Mouse (Mus musculus) MEL (cell line): Measurements from ENCODE around the gene Chid1. TPM values are rescaled to one million over a fixed set of nuclear protein-coding genes. Genes with fewer than 3 reads are reported as not detected.

ENCODE experiments used
- DNase-seq: peaks from one replicate; pipeline ENCODE4 v3.0.0; 2011; ENCODE audit warnings: low read depth, low spot score
- H3K27ac ChIP-seq: 2 replicates; pipeline ENCODE4 v1.5.1; 2012; ENCODE audit warnings: low read depth, mild to moderate bottlenecking, control low read depth, low read length, moderate library complexity; ENCODE audit not compliant: control insufficient read depth
- H3K27me3 ChIP-seq, 2 experiments: fragments of 150-350 bp in 1 of 2; sonication (generic) in 1 of 2; 2 replicates each; pipeline ENCODE4 v1.6.1; 2012; ENCODE audit warnings: low read length in 2 of 2, mild to moderate bottlenecking in 2 of 2, improper control_type of control experiment in 1 of 2, moderate library complexity in 1 of 2; ENCODE audit not compliant: insufficient read depth in 2 of 2, control insufficient read depth in 1 of 2
- H3K36me3 ChIP-seq, 2 experiments: 2 replicates each; pipeline ENCODE4 v1.6.1; 2012 to 2014; ENCODE audit warnings: low read length in 2 of 2, improper control_type of control experiment in 1 of 2, inconsistent platforms in 1 of 2, mild to moderate bottlenecking in 1 of 2; ENCODE audit not compliant: insufficient read depth in 2 of 2, control insufficient read depth in 1 of 2
- H3K4me1 ChIP-seq, 2 experiments: fragments of 150-350 bp in 1 of 2; sonication (generic) in 1 of 2; 2 replicates each; pipeline ENCODE4 v1.6.1; 2012; ENCODE audit warnings: low read length in 2 of 2, improper control_type of control experiment in 1 of 2, mild to moderate bottlenecking in 1 of 2; ENCODE audit not compliant: insufficient read depth in 2 of 2, control insufficient read depth in 1 of 2
- H3K4me3 ChIP-seq, 2 experiments: fragments of 150-350 bp in 1 of 2; sonication (generic) in 1 of 2; 2 replicates each; pipeline ENCODE4 v1.5.1; 2012; ENCODE audit warnings: low read depth in 2 of 2, low read length in 2 of 2, mild to moderate bottlenecking in 2 of 2, moderate library complexity in 2 of 2, control low read depth in 1 of 2, improper control_type of control experiment in 1 of 2; ENCODE audit not compliant: control insufficient read depth in 1 of 2, insufficient read depth in 1 of 2
- H3K79me2 ChIP-seq: 2 replicates; pipeline ENCODE4 v1.6.1; 2012; ENCODE audit warnings: mild to moderate bottlenecking, low read length, moderate library complexity; ENCODE audit not compliant: control insufficient read depth, poor library complexity, insufficient read depth
- H3K9ac ChIP-seq: 2 replicates; pipeline ENCODE4 v1.6.1; 2012; ENCODE audit warnings: low read depth, mild to moderate bottlenecking, control low read depth, low read length, moderate library complexity; ENCODE audit not compliant: control insufficient read depth, poor library complexity, severe bottlenecking
- H3K9me3 ChIP-seq: fragments of 150-350 bp; sonication (generic); replicated peaks from 2 replicates; pipeline ENCODE4 v1.6.1; 2012; ENCODE audit warnings: mild to moderate bottlenecking, low read length, improper control_type of control experiment, moderate library complexity; ENCODE audit not compliant: insufficient read depth
- CHD2 ChIP-seq: IDR thresholded peaks from 2 replicates; pipeline ENCODE4 v1.6.1; 2011; ENCODE audit warnings: low read length, improper control_type of control experiment
- CTCF ChIP-seq, 3 experiments: IDR thresholded peaks in 2 of 3; conservative IDR thresholded peaks in 1 of 3; 2 replicates each; pipeline ENCODE4 v1.5.1; 2011 to 2012; ENCODE audit warnings: low read length in 3 of 3, low read depth in 2 of 3, mild to moderate bottlenecking in 2 of 3, improper control_type of control experiment in 1 of 3, inconsistent platforms in 1 of 3, mixed read lengths in 1 of 3, moderate library complexity in 1 of 3; ENCODE audit not compliant: control insufficient read depth in 1 of 3, insufficient read depth in 1 of 3, poor library complexity in 1 of 3, severe bottlenecking in 1 of 3
- E2F4 ChIP-seq: IDR thresholded peaks from 2 replicates; pipeline ENCODE4 v1.6.1; 2011; ENCODE audit warnings: low read depth, low read length, improper control_type of control experiment, borderline replicate concordance
- ELF1 ChIP-seq: IDR thresholded peaks from 2 replicates; pipeline ENCODE4 v1.6.1; 2014; ENCODE audit warnings: low read depth, mild to moderate bottlenecking, inconsistent platforms, low read length, improper control_type of control experiment, moderate library complexity
- EP300 ChIP-seq, 2 experiments: IDR thresholded peaks; 2 replicates each; pipeline ENCODE4 v1.6.1; 2011; ENCODE audit warnings: improper control_type of control experiment in 2 of 2, low read length in 2 of 2, low read depth in 1 of 2, mild to moderate bottlenecking in 1 of 2
- ETS1 ChIP-seq: IDR thresholded peaks from 2 replicates; pipeline ENCODE4 v1.6.1; 2012; ENCODE audit warnings: low read depth, mild to moderate bottlenecking, inconsistent platforms, low read length, improper control_type of control experiment, moderate library complexity
- GABPA ChIP-seq: IDR thresholded peaks from 2 replicates; pipeline ENCODE4 v1.6.1; 2012; ENCODE audit warnings: low read depth, mild to moderate bottlenecking, inconsistent platforms, low read length, improper control_type of control experiment, moderate library complexity
- HCFC1 ChIP-seq: IDR thresholded peaks from 2 replicates; pipeline ENCODE4 v1.6.1; 2012; ENCODE audit warnings: low read depth, mild to moderate bottlenecking, inconsistent platforms, low read length, improper control_type of control experiment, moderate library complexity
- JUND ChIP-seq: IDR thresholded peaks from 2 replicates; pipeline ENCODE4 v1.6.1; 2011; ENCODE audit warnings: low read depth, mild to moderate bottlenecking, improper control_type of control experiment, low read length
- MAFK ChIP-seq: IDR thresholded peaks from 2 replicates; pipeline ENCODE4 v1.6.1; 2011; ENCODE audit warnings: low read depth, mild to moderate bottlenecking, low read length, improper control_type of control experiment, borderline replicate concordance
- MAZ ChIP-seq: IDR thresholded peaks from 2 replicates; pipeline ENCODE4 v1.6.1; 2012; ENCODE audit warnings: low read depth, mild to moderate bottlenecking, inconsistent platforms, low read length, improper control_type of control experiment
- MEF2A ChIP-seq: IDR thresholded peaks from 2 replicates; pipeline ENCODE4 v1.6.1; 2014; ENCODE audit warnings: low read depth, mild to moderate bottlenecking, inconsistent platforms, low read length, improper control_type of control experiment; ENCODE audit not compliant: poor library complexity, insufficient replicate concordance, severe bottlenecking; ENCODE audit errors: extremely low read depth
- MXI1 ChIP-seq: IDR thresholded peaks from 2 replicates; pipeline ENCODE4 v1.6.1; 2011; ENCODE audit warnings: mild to moderate bottlenecking, low read depth, low read length, improper control_type of control experiment
- NRF1 ChIP-seq: IDR thresholded peaks from 2 replicates; pipeline ENCODE4 v1.6.1; 2014; ENCODE audit warnings: low read depth, mild to moderate bottlenecking, inconsistent platforms, low read length, improper control_type of control experiment, moderate library complexity; ENCODE audit not compliant: poor library complexity, insufficient read depth, severe bottlenecking
- POLR2A ChIP-seq, 2 experiments: IDR thresholded peaks; 2 replicates each; pipeline ENCODE4 v1.6.1; 2011 to 2012; ENCODE audit warnings: low read length in 2 of 2, mild to moderate bottlenecking in 2 of 2, control low read depth in 1 of 2, improper control_type of control experiment in 1 of 2, low read depth in 1 of 2, moderate library complexity in 1 of 2; ENCODE audit not compliant: control insufficient read depth in 1 of 2, insufficient read depth in 1 of 2, poor library complexity in 1 of 2
- POLR2AphosphoS2 ChIP-seq: IDR thresholded peaks from 2 replicates; pipeline ENCODE4 v1.6.1; 2011; ENCODE audit warnings: low read length, improper control_type of control experiment
- POLR2AphosphoS5 ChIP-seq: IDR thresholded peaks from 2 replicates; pipeline ENCODE4 v1.6.1; 2012; ENCODE audit warnings: low read depth, borderline replicate concordance, mild to moderate bottlenecking, inconsistent platforms, low read length, moderate library complexity, mixed read lengths
- RCOR1 ChIP-seq: IDR thresholded peaks from 2 replicates; pipeline ENCODE4 v1.6.1; 2012; ENCODE audit warnings: low read depth, mild to moderate bottlenecking, inconsistent platforms, low read length, improper control_type of control experiment
- SIN3A ChIP-seq: IDR thresholded peaks from 2 replicates; pipeline ENCODE4 v1.6.1; 2012; ENCODE audit warnings: low read length, improper control_type of control experiment, inconsistent platforms
- SMC3 ChIP-seq: IDR thresholded peaks from 2 replicates; pipeline ENCODE4 v1.6.1; 2011; ENCODE audit warnings: low read depth, low read length, improper control_type of control experiment
- TAL1 ChIP-seq: IDR thresholded peaks from 2 replicates; pipeline ENCODE4 v1.6.1; 2012; ENCODE audit warnings: mild to moderate bottlenecking, inconsistent platforms, low read length, moderate library complexity, mixed read lengths
- TBP ChIP-seq: IDR thresholded peaks from 2 replicates; pipeline ENCODE4 v1.8.0; 2011; ENCODE audit warnings: low read depth, low read length, improper control_type of control experiment
- UBTF ChIP-seq: IDR thresholded peaks from 2 replicates; pipeline ENCODE4 v1.6.1; 2012; ENCODE audit warnings: low read depth, mild to moderate bottlenecking, inconsistent platforms, low read length, improper control_type of control experiment, moderate library complexity, borderline replicate concordance; ENCODE audit not compliant: insufficient read depth
- ZC3H11A ChIP-seq: IDR thresholded peaks from 2 replicates; pipeline ENCODE4 v1.6.1; 2012; ENCODE audit warnings: low read depth, mild to moderate bottlenecking, inconsistent platforms, low read length, improper control_type of control experiment
- ZMIZ1 ChIP-seq: IDR thresholded peaks from 2 replicates; pipeline ENCODE4 v1.6.1; 2012; ENCODE audit warnings: low read depth, mild to moderate bottlenecking, inconsistent platforms, low read length, improper control_type of control experiment, moderate library complexity
- ZNF384 ChIP-seq: IDR thresholded peaks from 2 replicates; pipeline ENCODE4 v1.6.1; 2012; ENCODE audit warnings: low read depth, mild to moderate bottlenecking, inconsistent platforms, low read length, improper control_type of control experiment
- polyA plus RNA-seq, 2 experiments: library from polyadenylated mRNA; stranded (reverse) in 1 of 2; unstranded in 1 of 2; fragments of >175 nt in 1 of 2; fragments of >200 nt in 1 of 2; gene quantifications; 2 replicates each; pipeline versions ENCODE4 v1.2.1 to v1.2.4; 2012; ENCODE audit warnings: low replicate concordance in 2 of 2, low read depth in 1 of 2; ENCODE audit not compliant: insufficient read length in 2 of 2, insufficient read depth in 1 of 2, missing spikeins in 1 of 2
- total RNA-seq: library from RNA; depleted of rRNA; stranded (reverse); fragments of 300-350 nt; gene quantifications from 2 replicates; pipeline ENCODE4 v1.2.3, GENCODE M21; 2012

The Chid1 gene
- total and polyA plus RNA-seq, 3 experiments, result 36.1 to 46.7 TPM; not detected in 1

DNA sequence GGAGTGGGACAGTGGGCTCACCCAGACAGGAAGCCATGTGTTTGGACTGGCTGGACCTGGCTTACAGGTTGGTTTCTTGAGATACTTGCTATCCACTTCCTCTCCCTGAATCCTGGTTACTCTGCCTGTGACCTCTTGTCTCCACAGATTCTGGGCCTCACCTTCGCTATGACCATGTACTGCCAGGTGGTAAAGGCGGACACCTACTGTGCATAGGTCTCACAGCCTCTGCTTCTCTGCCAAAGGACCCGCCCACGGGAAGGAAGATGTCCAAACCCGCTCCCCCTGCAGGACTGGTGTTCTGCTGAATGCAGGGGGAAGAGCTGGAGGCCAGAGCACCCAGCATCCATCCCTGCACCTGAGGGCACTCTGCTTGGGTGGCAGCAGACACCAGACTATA, 46.9 kb downstream of the Chid1 start:
- Histone ChIP-seq H3K27ac (no peak overlapping the region), H3K36me3 (no peaks in the 10 kb centered on the region; a peak in 1 of 4 replicates), H3K9me3 (no peaks in the 10 kb centered on the region), H3K4me3 (no peak overlapping the region)
- no peak for DNase-seq
- no peak for TF ChIP-seq ZMIZ1
- TF ChIP-seq MAZ, result no peak
- TF ChIP-seq ZC3H11A, result no peak
- TF ChIP-seq POLR2AphosphoS2, result no peak
- no peak for TF ChIP-seq ELF1
- TF ChIP-seq SIN3A, result no peak
- TF ChIP-seq POLR2AphosphoS5, result no peak
- TF ChIP-seq ZNF384, result no peak
- TF ChIP-seq E2F4, result no peak
- TF ChIP-seq TBP, result no peak
- TF ChIP-seq JUND, result no peak
- no peak for TF ChIP-seq MXI1
- TF ChIP-seq HCFC1, result no peak
- no peak for TF ChIP-seq MAFK
- TF ChIP-seq EP300 (IDR thresholded peaks at IDR 0.05; ENCODE audit: low read depth in 1 of 2, low read length in 2 of 2), result no peak
- TF ChIP-seq CHD2, result no peak
- no peak for TF ChIP-seq TAL1
- no peak for TF ChIP-seq GABPA
- TF ChIP-seq POLR2A (IDR thresholded peaks at IDR 0.05; ENCODE audit: control insufficient read depth in 1 of 2, insufficient read depth in 1 of 2, low read depth in 1 of 2, low read length in 2 of 2, poor library complexity in 1 of 2), result no peak
- TF ChIP-seq UBTF, result no peak
- TF ChIP-seq, all 39 proteins: peak for 0
- Histone ChIP-seq H3K27me3 (no peaks in the 10 kb centered on the region), H3K4me1 (no peaks in the 10 kb centered on the region), H3K79me2 (no peaks in the 10 kb centered on the region), H3K9ac (no peak overlapping the region)

DNA sequence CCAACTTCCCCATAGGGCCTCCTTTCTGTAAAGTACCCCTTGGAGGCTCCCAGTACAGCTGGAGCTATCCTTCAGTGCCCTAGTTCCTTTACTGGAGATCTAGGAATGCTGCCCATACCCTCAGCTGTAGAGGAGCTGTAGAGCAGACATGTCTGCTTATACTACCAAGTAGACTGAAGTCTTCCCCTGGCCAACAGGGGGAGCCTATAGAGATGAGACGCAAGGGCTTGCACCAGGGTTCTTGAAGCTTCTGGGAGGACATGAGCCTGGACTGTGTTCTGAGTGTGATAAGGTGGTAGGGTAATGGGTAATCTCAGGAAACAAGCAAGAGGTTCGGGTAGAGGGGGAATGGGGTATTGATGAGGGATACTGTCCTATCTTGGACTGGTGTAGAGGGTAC, 48.5 kb downstream of the Chid1 start:
- Histone ChIP-seq H3K27me3 (no peaks in the 10 kb centered on the region), H3K4me1 (no peaks in the 10 kb centered on the region), H3K36me3 (no peaks in the 10 kb centered on the region; a peak in 1 of 4 replicates), H3K27ac (no peak overlapping the region), H3K9ac (no peak overlapping the region), H3K9me3 (no peaks in the 10 kb centered on the region), H3K79me2 (no peaks in the 10 kb centered on the region), H3K4me3 (no peak overlapping the region)
- peak; percentile 64 for DNase-seq
- TF ChIP-seq ETS1, result no peak
- no peak for TF ChIP-seq UBTF
- no peak for TF ChIP-seq CHD2
- TF ChIP-seq RCOR1, result no peak
- TF ChIP-seq TBP, result no peak
- TF ChIP-seq HCFC1, result no peak
- no peak for TF ChIP-seq ZC3H11A
- no peak for TF ChIP-seq SIN3A
- TF ChIP-seq SMC3, result peak; percentile 56
- no peak for TF ChIP-seq MEF2A
- 0 out of 4 replicates have a peak, but pooled peaks of 1 of the 2 experiments have one; percentile 3 for TF ChIP-seq POLR2A (IDR thresholded peaks at IDR 0.05; ENCODE audit: control insufficient read depth in 1 of 2, insufficient read depth in 1 of 2, low read depth in 1 of 2, low read length in 2 of 2, poor library complexity in 1 of 2)
- no peak for TF ChIP-seq NRF1
- TF ChIP-seq GABPA, result no peak
- no peak for TF ChIP-seq ZMIZ1
- TF ChIP-seq E2F4, result no peak
- no peak for TF ChIP-seq POLR2AphosphoS2
- TF ChIP-seq CTCF (IDR thresholded peaks at IDR 0.05 in 2 of 3, conservative IDR thresholded peaks at IDR 0.05 in 1 of 3; ENCODE audit: control insufficient read depth in 1 of 3, insufficient read depth in 1 of 3, low read depth in 2 of 3, low read length in 3 of 3, poor library complexity in 1 of 3, severe bottlenecking in 1 of 3), result peak; percentile 30 to 64 (median 43)
